Mouse (Mus musculus): ENCODE measurements around the gene Mfsd4b1.

DNA sequence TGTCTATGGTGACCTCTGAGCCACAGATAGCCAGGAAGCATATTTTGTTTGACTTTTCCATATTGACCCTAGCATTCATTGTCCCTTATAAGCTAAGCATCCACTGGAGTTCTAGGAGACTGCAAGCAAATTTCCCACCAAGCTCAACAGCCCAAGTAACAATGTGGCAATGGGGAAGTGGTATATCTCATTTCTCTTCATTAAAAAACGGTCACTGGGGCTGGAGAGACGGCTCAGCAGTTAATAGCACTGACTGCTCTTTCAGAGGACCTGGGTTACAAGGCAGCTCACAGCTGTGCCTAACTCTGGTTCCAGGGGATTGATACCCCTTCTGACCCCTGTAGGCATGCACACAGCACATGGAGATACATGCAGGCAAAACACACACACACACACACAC lies 32.5 kb upstream of the Mfsd4b1 start:
- TF ChIP-seq POLR2A (IDR thresholded peaks at IDR 0.05; ENCODE audit: borderline replicate concordance, extremely low read depth, low read depth, low read length) (no peak), CTCF (IDR thresholded peaks at IDR 0.05; ENCODE audit: insufficient read depth, low read length) (no peak)
